Mouse (Mus musculus): ENCODE results near the gene Gstp1.
A peak's percentile ranks its signal among the peaks of the same experiment; 100 is the strongest.
"Not testable (repeated sequence)": the region's sequence is repeated elsewhere in the genome, so short reads cannot be mapped to it uniquely, and the experiment has no call there.

The Gstp1 gene

GRCm38 (mm10) chr19:4037788-4038232 is at the start of gene Gstp1:
Gene Gstp1, minus strand, starts transcription at chr19:4037985.
- DNase-seq: peak; percentile 83

GRCm38 (mm10) chr19:4087090-4087489 is 49.3 kb upstream of the Gstp1 start:
- DNase-seq: no peak

- DNase-seq: no peak
These were observed 48.4 kb upstream of the Gstp1 start for GRCm38 (mm10) chr19:4086156-4086555.

- peak; percentile 39 for DNase-seq
These were observed 47.2 kb upstream of the Gstp1 start for GRCm38 (mm10) chr19:4084984-4085383.

DNA sequence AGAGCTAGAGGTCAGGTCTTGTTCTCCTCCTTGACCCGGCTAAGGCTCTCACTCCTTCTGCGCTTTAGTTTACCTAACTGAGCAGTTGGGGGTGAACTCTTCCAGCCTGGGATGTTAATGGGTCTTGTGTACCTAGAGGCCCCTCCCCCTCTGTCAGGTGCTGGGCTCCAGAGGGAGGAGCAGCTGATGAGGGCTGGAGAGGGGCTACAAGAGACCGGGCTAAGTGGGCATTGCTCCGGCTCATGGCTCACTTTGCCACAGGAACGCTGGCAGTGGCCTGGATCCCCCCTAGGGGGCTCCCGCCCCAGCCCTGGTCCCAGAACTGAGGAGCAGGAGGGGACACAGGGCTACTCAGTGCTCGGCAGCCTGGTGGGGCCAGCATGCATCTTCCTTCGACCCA is 46.0 kb upstream of the Gstp1 start:
- DNase-seq: no peak

GRCm38 (mm10) chr19:4083316-4083715 is 45.5 kb upstream of the Gstp1 start:
- DNase-seq: no peak

- DNase-seq: no peak
These were observed 44.6 kb upstream of the Gstp1 start for GRCm38 (mm10) chr19:4082219-4082965.

- DNase-seq: no peak
These were observed 43.6 kb upstream of the Gstp1 start, which contains the start of gene Cabp2 for GRCm38 (mm10) chr19:4081394-4081793. Gene Cabp2, plus strand, starts transcription at chr19:4081578.

DNA sequence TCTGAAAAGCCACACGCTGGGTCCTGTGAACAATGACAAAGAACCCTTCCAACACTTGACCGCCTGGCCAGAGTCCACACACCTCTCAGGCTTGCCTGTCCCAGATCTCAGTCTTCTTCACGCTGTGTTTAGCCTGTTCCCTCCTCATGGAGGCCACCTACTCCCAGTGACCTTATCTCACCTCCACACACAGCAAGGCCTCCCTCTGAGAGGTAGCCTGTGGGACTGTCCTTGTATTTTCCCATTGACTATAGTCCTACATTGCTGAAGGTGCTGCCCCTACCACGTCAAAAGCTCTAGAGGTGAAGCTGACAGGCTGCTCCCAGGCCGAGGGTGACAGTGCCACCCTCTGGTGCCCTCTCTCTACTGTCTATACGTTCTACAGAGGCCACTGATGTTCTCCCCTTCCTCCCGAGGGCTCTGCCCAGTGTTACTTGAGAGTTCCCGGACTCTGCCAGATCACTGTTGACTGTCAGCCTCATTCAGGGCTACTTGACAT is 42.8 kb upstream of the Gstp1 start:
- DNase-seq: no peak

- no peak for DNase-seq
These were observed 41.8 kb upstream of the Gstp1 start for GRCm38 (mm10) chr19:4079594-4079993.

DNA sequence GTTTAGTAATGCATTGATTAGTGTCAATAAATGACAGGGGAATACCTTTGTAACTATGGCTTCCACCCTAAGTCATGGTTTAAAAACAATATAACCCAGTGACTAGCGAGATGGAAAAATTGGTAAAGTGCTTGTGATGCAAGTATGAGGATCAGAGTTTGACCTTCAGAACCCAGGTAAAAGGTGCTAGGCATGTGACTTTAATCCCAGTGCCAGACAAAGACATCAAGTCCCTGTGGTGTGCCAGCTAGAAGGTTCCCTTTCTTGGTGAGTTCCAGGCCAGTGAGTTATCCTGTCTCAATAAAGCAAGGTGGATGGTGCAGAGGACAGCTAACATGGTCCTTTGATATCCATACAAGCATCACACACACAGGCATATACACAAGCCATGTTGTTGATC is 37.7 kb upstream of the Gstp1 start:
- DNase-seq: peak; percentile 29

- peak; percentile 36 for DNase-seq
These were observed 35.1 kb upstream of the Gstp1 start for GRCm38 (mm10) chr19:4072706-4073424.

DNA sequence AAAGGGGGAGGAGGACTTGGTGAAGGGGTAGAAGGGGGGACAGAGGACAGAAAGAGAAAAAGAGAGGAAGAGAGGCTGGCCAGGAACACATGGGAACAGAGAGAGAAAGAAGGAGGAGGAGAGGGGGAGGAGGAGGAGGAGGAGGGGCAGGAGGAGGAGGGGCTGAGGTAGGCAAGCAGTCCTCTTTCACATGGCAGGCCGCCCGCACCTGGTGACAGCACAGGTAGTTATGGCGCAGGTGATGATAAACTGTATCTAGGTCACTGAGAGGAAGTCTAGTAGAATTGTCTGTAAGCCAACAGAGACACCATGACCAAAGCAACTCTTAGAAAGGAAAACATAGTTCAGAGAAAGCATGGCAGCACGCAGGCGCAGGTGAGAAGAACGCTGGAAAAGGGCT is 33.6 kb upstream of the Gstp1 start:
- DNase-seq: no peak

DNA sequence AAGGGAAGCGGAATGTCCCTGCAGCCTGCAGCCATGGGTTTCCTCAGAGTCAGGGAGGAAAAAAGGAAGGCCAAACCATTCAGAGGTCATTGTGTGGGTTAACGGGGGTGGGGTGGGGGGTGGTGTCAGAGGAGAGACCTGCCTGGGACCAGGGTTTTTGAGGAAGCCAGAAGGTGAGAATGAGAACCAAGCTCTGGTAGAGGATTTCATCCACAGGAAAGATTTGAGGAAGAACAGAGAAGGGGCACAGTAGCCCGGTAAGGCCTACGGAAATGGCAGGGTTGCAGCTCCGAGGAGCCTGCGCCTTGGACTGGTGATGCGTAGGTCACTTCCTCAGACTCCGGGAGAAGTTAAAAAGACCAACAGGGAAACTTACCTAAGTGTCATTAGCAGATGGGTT is 33.0 kb upstream of the Gstp1 start:
- DNase-seq: no peak

- no peak for DNase-seq
These were observed 32.5 kb upstream of the Gstp1 start for GRCm38 (mm10) chr19:4070311-4070710.

DNA sequence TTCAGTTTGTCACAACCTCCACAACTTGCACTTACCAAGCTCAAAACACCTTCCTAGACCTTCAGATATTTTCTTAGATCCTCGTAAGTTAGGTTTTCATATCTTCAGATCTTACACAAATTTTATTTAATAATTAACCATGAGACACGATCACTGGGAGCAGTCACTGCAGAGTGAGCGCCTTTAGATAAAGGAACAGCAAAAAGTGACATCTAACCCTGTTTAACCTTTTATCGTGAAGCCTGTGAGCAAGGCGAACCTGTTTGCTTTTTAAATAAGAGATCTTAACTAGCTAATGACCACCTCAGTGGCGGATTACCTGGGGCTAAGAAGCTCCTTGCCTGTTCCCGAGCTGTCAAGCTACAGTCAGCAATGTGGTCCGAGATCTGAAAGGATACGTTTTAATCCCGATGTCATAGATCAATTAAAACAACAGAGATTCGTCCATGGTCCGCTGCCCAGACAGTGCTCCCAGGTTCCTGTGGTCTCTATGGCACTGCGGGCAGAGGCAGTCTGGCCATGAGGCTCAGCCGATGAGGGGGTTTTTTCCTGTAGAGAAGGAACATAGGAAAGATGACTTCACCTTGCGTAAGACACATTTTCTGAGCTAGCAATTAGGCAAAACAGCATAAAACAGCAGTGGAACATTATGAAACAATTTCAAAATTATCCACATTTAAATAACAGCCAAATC is 31.1 kb upstream of the Gstp1 start:
- no peak for DNase-seq

DNA sequence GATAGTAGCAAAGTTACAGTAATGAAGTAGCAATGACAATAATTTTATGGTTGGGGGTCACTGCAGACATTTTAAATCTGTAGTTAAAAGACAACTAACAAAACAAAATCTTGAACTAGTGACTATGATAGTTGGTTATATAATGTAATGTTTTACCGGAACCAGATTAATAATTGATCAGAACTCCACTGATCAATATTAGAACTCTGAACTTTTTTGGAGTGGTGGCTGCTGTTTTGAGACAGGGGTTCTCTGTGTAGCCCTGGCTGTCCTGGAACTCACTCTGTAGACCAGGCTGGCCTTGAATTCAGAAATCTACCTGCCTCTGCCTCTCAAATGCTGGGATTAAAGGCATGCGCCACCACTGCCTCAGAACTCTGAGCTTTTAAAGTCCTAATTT is 30.5 kb upstream of the Gstp1 start:
- DNase-seq: not testable (repeated sequence)

GRCm38 (mm10) chr19:4066877-4067276 is 29.1 kb upstream of the Gstp1 start:
- DNase-seq: no peak

DNA sequence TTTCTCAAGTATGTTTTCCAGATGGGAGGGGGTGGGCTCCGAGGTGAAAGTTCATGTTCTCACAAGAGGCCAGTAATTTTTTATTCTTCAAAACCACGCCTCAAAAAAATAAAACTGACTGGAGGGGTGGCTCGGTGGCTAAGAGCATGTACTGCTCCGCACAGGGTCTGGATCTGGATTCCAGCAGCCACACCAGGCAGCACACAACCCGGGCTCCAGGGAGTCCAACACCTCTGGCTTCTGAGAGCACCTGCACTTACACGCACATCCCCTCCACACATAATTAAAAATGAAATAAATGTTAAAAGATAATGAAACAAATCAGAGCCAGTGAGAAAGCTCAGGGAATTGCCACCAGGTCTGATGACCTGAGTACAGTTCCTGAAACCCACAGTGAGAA is 28.5 kb upstream of the Gstp1 start:
- no peak for DNase-seq

DNA sequence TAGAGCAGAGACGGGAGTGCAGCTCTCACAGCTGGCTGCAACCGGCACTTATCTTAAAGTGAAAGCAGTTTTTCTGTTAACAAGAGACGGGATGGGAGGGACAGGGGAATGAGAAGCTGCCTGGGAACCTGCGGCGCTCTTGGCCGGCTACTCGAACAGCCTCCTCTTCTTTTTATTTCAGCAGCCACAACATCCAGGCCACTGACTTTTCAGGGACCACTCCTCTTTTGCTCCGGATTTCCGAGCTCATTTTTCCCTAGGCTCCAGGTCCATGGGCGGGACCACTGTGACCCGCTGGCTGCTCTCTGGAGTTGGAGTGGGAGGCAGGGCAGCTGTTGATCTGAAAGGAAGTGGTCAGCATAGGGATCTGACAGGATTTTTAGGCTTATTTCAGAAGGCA is 26.7 kb upstream of the Gstp1 start:
- not testable (repeated sequence) for DNase-seq

- not testable (repeated sequence) for DNase-seq
These were observed 25.6 kb upstream of the Gstp1 start for GRCm38 (mm10) chr19:4063357-4063756.

- DNase-seq: no peak
These were observed 23.2 kb upstream of the Gstp1 start for GRCm38 (mm10) chr19:4060899-4061465.

Measured in kidney, adult 11 months (tissue).